Mouse (Mus musculus): Measurements from ENCODE around the gene Fabp6.

Fabp6 gene

GRCm38 (mm10) chr11:43601440-43601839, at the start of gene Fabp6:
Gene Fabp6, minus strand, starts transcription at chr11:43601540.
- no peak for DNase-seq (ENCODE audit: low spot score)

DNA sequence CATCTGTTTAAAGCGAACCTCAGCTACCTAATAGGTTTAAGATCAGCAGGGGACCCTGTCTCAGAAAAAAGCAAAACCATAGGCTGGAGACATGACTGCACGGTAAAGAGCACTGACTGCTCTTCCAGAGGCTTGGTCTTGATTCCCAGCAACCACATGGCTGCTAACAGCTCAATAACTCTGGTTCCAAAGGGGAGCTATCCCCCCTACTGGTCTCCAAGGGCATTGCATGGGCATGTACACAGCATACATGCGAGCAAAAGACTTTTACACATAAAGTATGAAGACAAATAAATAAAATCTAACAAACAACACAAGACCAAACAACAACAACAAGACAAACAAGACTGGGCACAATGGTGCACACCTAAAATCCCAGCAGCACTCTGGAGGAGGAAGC, 43.9 kb upstream of the Fabp6 start:
- DNase-seq (ENCODE audit: low spot score) = no peak

- DNase-seq (ENCODE audit: low spot score) = peak; percentile 67
These were observed 41.8 kb upstream of the Fabp6 start for GRCm38 (mm10) chr11:43643180-43643591.

- no peak for DNase-seq (ENCODE audit: low spot score)
These were observed 37.1 kb upstream of the Fabp6 start for GRCm38 (mm10) chr11:43638486-43638885.

DNA sequence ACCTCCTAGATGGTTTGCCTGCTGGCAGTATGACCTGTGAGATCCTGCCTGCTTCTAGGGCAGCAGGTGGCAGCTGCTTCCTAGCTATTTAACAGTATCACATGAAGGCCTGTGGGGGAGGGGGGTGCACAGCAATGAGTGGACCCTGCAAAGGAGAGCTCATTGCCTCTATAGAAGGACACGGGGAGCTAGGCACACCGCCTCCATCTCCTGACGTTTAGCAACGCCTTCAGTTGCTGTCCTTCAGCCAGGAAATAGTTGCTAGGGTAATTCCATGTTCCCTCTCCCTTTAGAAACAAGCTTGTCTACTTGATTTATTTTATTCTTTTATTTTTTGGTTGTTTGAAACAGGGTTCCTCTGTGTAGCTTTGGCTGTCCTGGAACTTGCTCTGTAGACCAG, 35.4 kb upstream of the Fabp6 start:
- DNase-seq (ENCODE audit: low spot score) = no peak

DNA sequence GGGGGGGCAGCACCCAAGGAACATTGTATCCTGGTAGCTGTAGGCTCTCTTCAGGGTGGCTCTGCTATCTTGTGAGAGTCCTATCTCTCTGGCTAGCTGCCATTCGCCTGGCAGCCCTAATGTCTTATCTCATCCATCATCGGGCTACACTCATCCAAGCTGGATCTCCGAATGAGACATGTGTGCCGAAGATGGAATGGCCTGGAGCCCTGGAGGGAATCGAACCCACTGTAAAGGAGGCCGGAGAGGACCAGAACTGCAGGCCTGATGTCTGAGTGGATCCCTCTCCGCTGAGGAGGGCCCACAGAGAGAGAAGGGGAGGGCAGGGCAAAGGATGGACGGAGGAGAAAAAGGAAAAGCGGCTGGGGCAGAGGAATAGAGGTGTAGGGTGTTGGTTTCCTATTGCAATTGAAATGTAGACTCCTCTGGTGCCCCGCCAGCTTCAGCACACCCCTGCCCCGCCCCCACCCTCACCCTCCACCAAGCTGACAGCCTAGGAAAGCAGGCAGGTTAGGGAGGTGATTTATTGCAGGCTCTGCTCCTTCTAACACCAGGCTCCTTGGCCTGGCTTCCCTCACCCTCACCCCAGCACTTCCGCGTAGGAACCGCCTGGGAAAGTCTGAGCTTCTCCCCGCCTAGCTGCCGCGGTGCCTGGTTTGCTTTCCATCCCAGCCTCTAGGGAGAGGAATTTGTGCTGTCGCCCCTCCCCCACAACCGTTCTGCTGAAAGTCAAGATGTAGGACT, 32.5 kb upstream of the Fabp6 start:
- peak; percentile 38 for DNase-seq (ENCODE audit: low spot score)

- no peak for DNase-seq (ENCODE audit: low spot score)
These were observed 31.8 kb upstream of the Fabp6 start for GRCm38 (mm10) chr11:43633165-43633564.

DNA sequence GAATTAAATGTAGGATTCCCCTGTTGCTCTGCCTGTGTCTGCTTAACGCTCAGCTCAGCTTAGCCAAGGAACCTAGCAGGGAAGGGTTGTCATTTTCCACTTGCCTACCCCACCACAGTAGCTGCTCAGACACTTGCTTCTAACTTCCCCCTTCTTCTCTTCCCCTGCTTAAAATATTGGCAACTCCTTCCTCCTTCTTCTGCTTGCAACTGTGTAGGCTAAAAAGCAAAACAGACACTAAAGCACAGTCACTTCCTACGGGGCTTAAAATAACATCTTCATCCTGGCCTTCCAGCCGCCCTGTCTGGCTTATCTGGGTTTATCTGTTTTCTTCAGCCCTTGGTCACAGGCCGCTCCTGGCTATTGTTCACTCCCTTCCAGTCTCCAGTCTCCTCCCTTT, 31.2 kb upstream of the Fabp6 start:
- DNase-seq (ENCODE audit: low spot score) = no peak

GRCm38 (mm10) chr11:43631645-43632044, 30.3 kb upstream of the Fabp6 start:
- DNase-seq (ENCODE audit: low spot score) = no peak

DNA sequence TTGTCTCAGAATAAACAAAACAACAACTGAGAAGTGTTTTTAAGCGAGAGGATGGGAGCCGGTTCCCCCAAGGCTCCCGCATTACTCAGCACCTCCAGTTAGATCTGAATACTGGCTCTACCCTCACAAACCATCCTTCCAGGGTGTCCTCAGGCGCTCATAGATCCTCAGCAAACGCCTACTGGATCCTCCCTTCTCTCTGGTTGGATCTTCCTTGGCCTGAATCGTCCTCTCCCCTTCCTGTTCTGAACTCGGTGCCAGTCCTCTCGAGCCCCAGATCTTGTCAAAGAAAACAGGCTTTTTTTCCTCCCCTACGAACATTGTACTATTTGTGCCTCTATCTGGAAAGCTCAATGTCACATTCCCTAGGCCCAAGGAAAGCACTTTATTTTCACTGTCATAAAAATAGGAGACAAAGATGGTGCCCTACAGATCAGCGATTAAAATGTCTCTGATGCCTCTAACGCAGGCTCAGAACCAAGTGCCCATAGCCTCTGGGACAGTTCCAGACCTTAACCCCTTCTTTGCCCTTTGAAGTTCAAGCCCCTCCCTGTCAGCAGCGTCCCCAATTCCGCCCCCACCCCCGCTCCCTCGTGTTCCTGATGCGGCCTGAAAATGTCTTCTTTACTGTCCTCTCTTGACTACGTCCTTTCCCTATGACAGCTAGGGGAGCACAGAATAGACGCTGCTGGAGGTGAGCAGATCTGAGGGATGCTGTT, 25.7 kb upstream of the Fabp6 start:
- DNase-seq (ENCODE audit: low spot score) = no peak

DNA sequence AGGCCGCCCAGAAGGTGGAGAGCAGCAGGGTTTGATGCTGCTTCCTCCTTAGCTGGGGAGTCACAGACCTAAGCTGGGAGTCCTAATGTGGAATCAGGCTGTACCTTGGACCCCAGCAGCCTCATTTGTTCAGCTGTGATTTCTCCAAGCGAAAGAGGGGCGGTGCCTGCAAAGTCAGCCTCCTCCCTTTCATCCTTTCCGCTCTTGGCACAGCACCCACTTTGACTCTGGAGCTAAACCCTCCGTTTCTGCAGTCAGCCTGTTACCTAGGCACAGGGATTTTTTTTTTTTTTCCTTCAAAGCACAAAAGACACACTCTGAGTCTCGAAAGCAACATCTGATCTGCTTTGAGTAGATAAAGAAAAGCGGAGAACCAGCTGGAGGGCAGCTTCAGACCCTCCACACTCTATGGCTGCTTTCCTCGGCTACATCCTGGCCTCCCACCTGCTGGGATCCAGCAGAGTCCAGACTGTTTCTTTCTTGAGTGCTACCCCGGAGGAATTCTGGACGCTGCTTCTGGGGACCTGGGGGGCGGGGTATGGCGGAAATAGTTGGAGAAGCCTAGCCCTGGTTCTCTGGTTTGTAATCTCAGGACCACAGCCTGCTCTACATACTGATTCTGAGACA, 25.1 kb upstream of the Fabp6 start:
- no peak for DNase-seq (ENCODE audit: low spot score)

DNA sequence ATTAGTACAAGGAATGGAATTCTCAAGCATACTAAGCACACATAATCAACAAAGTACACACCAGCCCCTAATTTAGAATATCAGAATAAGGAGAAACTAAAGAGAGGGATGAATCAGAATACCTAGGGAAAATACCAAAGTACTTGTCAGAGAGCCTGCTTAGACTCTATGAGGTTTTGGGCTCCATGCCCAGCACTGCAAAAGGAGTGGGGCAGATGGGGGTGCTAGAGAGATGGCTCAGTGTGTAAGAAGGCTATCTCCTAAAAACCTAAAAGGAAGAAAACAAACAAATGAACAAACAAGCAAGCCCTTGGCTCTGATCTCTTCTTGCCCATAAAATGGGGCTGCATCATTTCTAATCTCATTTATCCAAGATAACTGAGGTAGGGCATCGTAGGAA, 23.0 kb upstream of the Fabp6 start:
- DNase-seq (ENCODE audit: low spot score) = no peak

DNA sequence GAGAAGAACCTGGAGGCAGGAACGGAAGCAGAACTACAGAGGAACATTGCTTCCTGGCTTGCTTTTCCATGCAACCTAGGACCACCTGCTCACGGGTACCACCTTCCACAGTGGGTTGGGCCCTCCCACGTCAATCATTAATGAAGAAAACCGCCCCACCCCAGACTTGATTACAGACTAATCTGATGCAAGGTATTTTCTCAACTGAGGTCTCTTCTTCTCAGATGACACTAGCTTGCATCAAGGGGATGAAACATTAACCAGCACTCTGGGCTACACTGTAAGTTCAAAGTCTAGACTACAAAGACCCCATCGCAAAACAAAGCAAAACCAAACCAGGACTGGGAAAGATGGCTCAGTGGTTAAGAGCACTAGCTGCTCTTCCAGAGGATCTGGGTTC, 20.4 kb upstream of the Fabp6 start:
- DNase-seq (ENCODE audit: low spot score) = no peak

GRCm38 (mm10) chr11:43618403-43618802, 17.1 kb upstream of the Fabp6 start:
- no peak for DNase-seq (ENCODE audit: low spot score)

DNA sequence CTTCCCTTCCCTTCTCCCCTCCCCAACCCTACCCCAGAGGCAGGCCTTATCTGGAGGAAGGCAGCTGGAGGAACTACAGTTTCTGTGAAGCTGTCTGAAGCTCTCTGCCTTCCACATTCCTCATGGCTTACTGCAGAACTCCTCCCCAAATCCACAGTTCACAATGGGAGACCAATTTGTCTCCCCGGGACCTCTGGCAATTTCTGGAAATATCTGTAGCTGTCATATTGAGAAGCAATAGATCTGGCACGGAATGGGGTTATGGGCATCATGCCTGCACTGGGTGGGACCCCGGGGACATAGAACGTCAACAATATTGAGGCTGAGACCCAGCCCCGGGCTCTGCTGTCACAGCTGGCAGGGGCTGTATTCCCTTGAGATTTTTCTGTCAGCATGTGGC, 16.6 kb upstream of the Fabp6 start:
- DNase-seq (ENCODE audit: low spot score) = no peak

GRCm38 (mm10) chr11:43612834-43613488, 11.6 kb upstream of the Fabp6 start:
- DNase-seq (ENCODE audit: low spot score) = peak; percentile 56

DNA sequence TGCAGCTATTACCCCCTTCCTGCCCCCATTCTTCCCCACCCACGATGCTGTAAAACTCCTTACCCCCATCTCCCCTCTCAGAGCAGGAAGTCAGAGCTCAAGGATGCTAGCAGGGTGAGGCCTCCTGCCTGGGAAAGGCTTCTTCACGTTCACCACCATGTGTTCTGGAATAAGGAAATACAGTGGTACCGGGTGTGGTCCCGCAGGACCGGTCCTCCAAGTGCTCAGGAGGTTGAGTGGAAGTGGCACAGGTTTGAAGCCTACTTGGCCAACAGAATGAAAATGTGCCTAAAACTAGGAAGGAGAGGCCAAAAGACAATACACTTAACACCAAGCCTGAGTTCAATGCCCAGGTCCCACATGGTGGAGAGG, 9.3 kb upstream of the Fabp6 start:
- no peak for DNase-seq (ENCODE audit: low spot score)

DNA sequence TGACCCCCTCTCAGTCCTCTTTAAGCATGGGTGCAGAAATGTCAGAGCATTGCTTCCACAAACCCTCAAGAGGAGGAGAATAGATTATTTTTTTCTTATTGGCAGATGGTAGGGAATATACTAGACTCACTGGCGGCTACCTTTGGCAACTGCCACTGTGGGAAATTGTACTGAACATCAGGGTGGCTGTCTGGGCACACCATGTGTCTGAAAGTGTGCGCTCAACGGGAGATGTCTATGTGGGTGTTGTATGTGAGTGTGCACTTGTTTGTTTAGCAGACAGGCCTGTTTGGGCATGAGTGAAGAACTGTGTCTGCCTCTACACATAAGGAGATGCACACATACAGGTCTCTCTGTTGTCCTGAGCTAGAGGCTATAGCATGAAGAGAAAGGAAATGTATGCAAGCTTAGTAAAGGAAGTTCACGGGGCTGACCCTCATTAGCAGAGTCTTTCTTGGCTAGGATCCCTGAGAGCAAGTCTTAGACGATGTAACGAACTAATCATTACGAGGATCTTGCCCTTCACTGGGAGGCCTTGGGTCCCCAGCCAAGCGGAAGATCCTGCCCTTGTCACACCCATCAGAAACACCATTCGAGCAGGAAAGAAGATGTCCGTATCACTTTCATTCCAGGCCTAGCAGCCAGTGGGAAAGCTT, 8.8 kb upstream of the Fabp6 start:
- no peak for DNase-seq (ENCODE audit: low spot score)

DNA sequence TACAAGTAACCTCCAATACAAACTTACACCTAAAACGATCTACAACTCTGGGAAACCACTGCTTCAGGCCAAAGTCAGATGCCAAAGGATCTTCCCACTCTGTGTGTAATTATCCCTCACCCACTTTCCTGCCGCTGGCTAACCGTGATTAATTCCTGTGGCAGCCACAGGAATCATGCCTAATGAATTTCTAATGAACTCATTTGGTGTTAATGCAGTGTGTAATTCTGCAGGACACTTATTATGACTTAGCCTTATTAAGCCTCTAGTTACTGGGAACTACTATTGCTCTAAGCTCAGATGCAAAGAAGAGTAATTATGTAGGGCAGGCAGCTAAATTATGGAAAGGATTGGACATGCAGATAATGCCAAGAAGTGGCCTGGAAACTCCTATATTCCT, 7.1 kb upstream of the Fabp6 start:
- no peak for DNase-seq (ENCODE audit: low spot score)

GRCm38 (mm10) chr11:43605859-43606258, 4.5 kb upstream of the Fabp6 start:
- no peak for DNase-seq (ENCODE audit: low spot score)

DNA sequence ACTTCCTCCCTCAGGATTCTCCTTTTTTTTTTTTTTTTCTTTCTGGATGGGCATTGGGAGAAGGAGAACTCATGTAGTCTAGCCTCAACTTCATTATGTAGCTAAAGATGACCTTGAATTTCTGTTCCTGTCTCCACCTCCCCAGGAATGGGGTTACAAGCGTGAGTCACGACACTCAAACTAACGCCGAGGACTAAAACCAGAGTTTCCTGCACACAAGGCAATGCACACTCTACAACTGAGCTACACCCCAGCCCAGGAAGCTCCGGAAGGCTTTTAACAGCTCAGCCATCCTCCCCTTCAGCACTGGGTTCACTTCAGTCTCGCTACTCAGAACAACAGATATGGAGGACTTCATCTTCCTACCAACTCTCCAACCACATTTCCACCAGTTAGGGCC, 3.6 kb upstream of the Fabp6 start:
- DNase-seq (ENCODE audit: low spot score) = no peak

GRCm38 (mm10) chr11:43604207-43604606, 2.9 kb upstream of the Fabp6 start:
- DNase-seq (ENCODE audit: low spot score) = no peak
